ENCODE assay signal across 7 mouse cellular contexts in the genomic region with DNA sequence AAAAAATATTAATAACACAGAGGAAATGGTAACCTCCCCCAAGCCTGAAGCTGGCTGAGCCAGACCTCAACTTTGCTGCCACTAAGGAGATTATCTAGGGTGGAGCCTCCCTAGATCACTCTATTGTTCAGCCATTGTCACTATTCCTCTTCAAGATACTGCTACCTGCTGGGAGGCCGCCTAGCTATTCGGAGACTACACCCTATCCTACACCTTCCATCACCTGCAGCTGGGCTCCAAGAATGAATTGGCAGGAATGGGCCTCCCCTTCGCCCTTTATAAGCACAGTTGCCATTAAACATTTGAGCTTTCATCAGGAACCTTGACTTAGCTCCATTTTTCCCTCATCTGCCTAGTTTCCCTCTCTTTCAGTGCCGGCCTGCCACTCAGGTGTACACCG.
DNase-seq lines count a peak whose midpoint lies in the region; TF ChIP-seq lines count a peak whose summit lies in the region.
"Not testable (repeated sequence)": the region's sequence is repeated elsewhere in the genome, so short reads cannot be mapped to it uniquely, and the experiment has no call there.

No protein-coding gene starts in this region.

- TF ChIP-seq EP300 in ES-Bruce4 (IDR thresholded peaks at IDR 0.05; ENCODE audit: insufficient read depth, low read depth, low read length): 0 out of 2 replicates have a peak, but pooled peaks have one; percentile 44

- H3K4me3 ChIP-seq in ES-Bruce4 (ENCODE audit: low read depth, low read length); ES-E14 (ENCODE audit: insufficient read depth in 1 of 2, low read depth in 1 of 2, low read length in 2 of 2, poor library complexity in 1 of 2, severe bottlenecking in 1 of 2); kidney, adult 2 months (ENCODE audit: insufficient read depth, low read depth, low read length): not testable (repeated sequence)

- 79% methylated on average over 5 of the region's 5 CpGs for WGBS in kidney, adult 2 months

- H3K27me3 ChIP-seq in ES-Bruce4 (ENCODE audit: control insufficient read depth, insufficient read depth, low read length, poor library complexity, severe bottlenecking); kidney, adult 2 months (replicated peaks; ENCODE audit: control insufficient read depth, insufficient read depth, low read length): not testable (repeated sequence)

- not testable (repeated sequence) for H3K4me1 ChIP-seq in ES-Bruce4 (ENCODE audit: control insufficient read depth, insufficient read depth, low read length); ES-E14 (ENCODE audit: control insufficient read depth in 2 of 2, insufficient read depth in 2 of 2, low read length in 2 of 2, poor library complexity in 1 of 2); kidney, adult 2 months (ENCODE audit: control insufficient read depth, insufficient read depth, low read length)

- peak; percentile 87 for DNase-seq in ES-CJ7 (ENCODE audit: low read depth, low spot score)
- not testable (repeated sequence) for DNase-seq in ES-E14 (ENCODE audit: low read depth, low spot score); kidney, adult 2 months
- peak; percentile 87 for DNase-seq in R1 (ENCODE audit: low read depth, low spot score)
- DNase-seq in ZHBTc4 (ENCODE audit: low read depth, low spot score): peak; percentile 83
- peak; percentile 14 for DNase-seq in kidney, adult 9 months

- H3K36me3 ChIP-seq in ES-Bruce4 (ENCODE audit: control insufficient read depth, insufficient read depth, low read length, poor library complexity, severe bottlenecking); ES-E14 (ENCODE audit: control insufficient read depth, insufficient read depth, low read length, poor library complexity, severe bottlenecking); kidney, adult 2 months (ENCODE audit: control insufficient read depth, insufficient read depth, low read length): not testable (repeated sequence)

- in situ Hi-C loops in ES-E14 (cut with MboI; ENCODE audit: low sequenced_read_pairs in 2 of 2, unreplicated experiment in 2 of 2): not testable (repeated sequence)

- H3K9me3 ChIP-seq in ES-Bruce4 (replicated peaks; ENCODE audit: control insufficient read depth, insufficient read depth, low read length, poor library complexity, severe bottlenecking): peaks cover 44% of the 10 kb centered on the region
- not testable (repeated sequence) for H3K9me3 ChIP-seq in ES-E14 (ENCODE audit: control insufficient read depth, insufficient read depth, low read depth, low read length)

- TF ChIP-seq POLR2A in ES-Bruce4 (IDR thresholded peaks at IDR 0.05; ENCODE audit: insufficient read depth, low read length); kidney, adult 2 months (IDR thresholded peaks at IDR 0.05; ENCODE audit: low read depth, low read length): not testable (repeated sequence)

- H3K27ac ChIP-seq in ES-Bruce4 (ENCODE audit: insufficient read depth, low read length) (peak overlapping the region; percentile 85), ES-E14 (ENCODE audit: insufficient read depth, low read depth, low read length, poor library complexity, severe bottlenecking) (peak overlapping the region; percentile 77; the same call in 1 of the 2 replicates)
- H3K27ac ChIP-seq in kidney, adult 2 months (ENCODE audit: insufficient read depth, low read depth, low read length): peak overlapping the region; percentile 75

- not testable (repeated sequence) for TF ChIP-seq CTCF in ES-Bruce4 (IDR thresholded peaks at IDR 0.05; ENCODE audit: low read depth, low read length); kidney, adult 2 months (conservative IDR thresholded peaks at IDR 0.05; ENCODE audit: insufficient read depth, insufficient read length, low read depth, low read length)

- H3K9ac ChIP-seq in ES-Bruce4 (ENCODE audit: low read depth, poor library complexity, severe bottlenecking); ES-E14 (ENCODE audit: insufficient read depth, low read depth, low read length, poor library complexity, severe bottlenecking): not testable (repeated sequence)
